Mouse (Mus musculus) small intestine, adult 2 months (tissue): Measurements from ENCODE around the gene Ttll12. TPM values are rescaled to one million over a fixed set of nuclear protein-coding genes. Genes with fewer than 3 reads are reported as not detected.

ENCODE experiments used
- H3K27ac ChIP-seq: fragments of 200-500 bp; 2 replicates; pipeline ENCODE4 v1.5.1; 2012; ENCODE audit warnings: low read depth, low read length, control low read depth, inconsistent platforms; ENCODE audit not compliant: insufficient read depth
- H3K27me3 ChIP-seq: fragments of 200-500 bp; 2 replicates; pipeline ENCODE4 v1.6.1; 2012; ENCODE audit warnings: mild to moderate bottlenecking, moderate library complexity, low read length, inconsistent platforms; ENCODE audit not compliant: control insufficient read depth, insufficient read depth
- H3K36me3 ChIP-seq: fragments of 200-500 bp; 2 replicates; pipeline ENCODE4 v1.6.1; 2012; ENCODE audit warnings: mild to moderate bottlenecking, low read length, control low read depth, inconsistent platforms; ENCODE audit not compliant: control insufficient read depth, insufficient read depth
- H3K4me1 ChIP-seq: fragments of 200-500 bp; 2 replicates; pipeline ENCODE4 v1.6.1; 2012; ENCODE audit warnings: low read length, inconsistent platforms, mixed read lengths; ENCODE audit not compliant: control insufficient read depth, insufficient read depth, insufficient read length
- H3K4me3 ChIP-seq: fragments of 200-500 bp; 2 replicates; pipeline ENCODE4 v1.5.1; 2012; ENCODE audit warnings: low read depth, mild to moderate bottlenecking, control low read depth, inconsistent platforms, low read length, moderate library complexity
- CTCF ChIP-seq: fragments of 200-500 bp; IDR thresholded peaks from 2 replicates; pipeline ENCODE4 v1.5.1; 2012; ENCODE audit warnings: low read depth, mild to moderate bottlenecking, control low read depth, inconsistent platforms, low read length, moderate library complexity, mixed read lengths; ENCODE audit not compliant: insufficient replicate concordance, insufficient read length; ENCODE audit errors: extremely low read depth
- POLR2A ChIP-seq: fragments of 200-500 bp; IDR thresholded peaks from 2 replicates; pipeline ENCODE4 v1.6.1; 2012; ENCODE audit warnings: low read depth, mild to moderate bottlenecking, control low read depth, inconsistent platforms, low read length, moderate library complexity
- WGBS: fragments of 180-500 bp; shearing (Covaris S2); methylation state at CpG from one replicate; pipeline ENCODE4 v1.1.7; 2018; 5-methylcytosine and 5-hydroxymethylcytosine counted together
- polyA plus RNA-seq: library from polyadenylated mRNA; depleted of rRNA; stranded (reverse); fragments of >200 nt; gene quantifications from 2 replicates; pipeline ENCODE4 v1.2.3, GENCODE M21; 2012

Gene Ttll12
- polyA plus RNA-seq, 1 experiment = 17.5 TPM

GRCm38 (mm10) chr15:83593189-83593585, 1.8 kb downstream of the Ttll12 start:
- H3K27me3 ChIP-seq = no peaks in the 10 kb centered on the region
- peaks cover 10% of the 10 kb centered on the region for H3K4me1 ChIP-seq
- H3K27ac ChIP-seq = no peak overlapping the region
- TF ChIP-seq CTCF = no peak
- no peak for TF ChIP-seq POLR2A
- H3K4me3 ChIP-seq = no peak overlapping the region
- no peaks in the 10 kb centered on the region for H3K36me3 ChIP-seq

DNA sequence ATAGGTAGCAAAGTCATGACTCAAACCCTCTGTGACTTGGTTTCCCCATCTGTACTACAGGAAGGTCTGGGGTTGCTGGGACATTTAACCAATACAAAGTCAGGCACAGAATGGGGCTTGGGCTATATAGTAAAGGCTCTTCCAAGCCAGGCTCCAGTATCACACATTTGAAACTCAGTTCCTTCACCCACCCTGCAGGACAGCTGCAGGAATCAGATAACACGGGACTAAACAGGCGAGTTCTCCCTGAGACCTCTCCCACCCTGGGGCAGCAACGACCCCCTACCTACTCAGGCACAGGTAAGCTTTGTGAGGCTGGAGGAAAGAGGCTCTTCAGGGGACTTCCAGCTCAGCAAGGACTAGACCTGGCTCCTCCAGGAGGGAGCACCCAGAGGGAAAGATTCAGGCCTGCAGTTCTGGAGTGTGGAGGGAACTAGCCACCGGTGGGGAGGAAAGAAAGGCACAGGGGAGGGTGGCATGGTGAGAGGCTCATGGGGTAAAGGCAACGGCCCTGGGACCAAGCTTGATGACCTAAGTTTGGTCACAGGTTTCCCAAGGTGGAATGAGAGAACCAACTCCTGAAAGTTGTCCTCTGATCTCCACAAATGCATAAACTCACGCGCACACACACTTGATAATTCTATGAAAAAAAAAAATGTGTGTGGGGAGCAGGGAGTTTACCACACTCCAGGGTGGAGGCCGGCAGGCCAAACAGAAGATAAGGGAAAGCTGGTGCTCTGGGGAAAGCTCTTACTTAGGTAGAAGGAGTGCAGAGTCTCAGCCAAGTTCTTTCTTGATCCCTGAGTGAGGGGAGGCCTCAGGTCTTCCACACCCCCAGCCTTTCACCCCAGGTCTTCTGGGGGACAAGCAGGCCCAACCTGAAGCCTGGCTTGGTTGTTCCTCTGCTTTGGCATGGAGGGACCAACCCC, 2.4 kb downstream of the Ttll12 start:
- Histone ChIP-seq H3K4me3 (no peak overlapping the region), H3K36me3 (no peaks in the 10 kb centered on the region), H3K27me3 (no peaks in the 10 kb centered on the region), H3K4me1 (peaks cover 10% of the 10 kb centered on the region), H3K27ac (no peak overlapping the region)
- no peak for TF ChIP-seq CTCF
- TF ChIP-seq POLR2A = no peak
- 64% methylated on average over 8 of the region's 8 CpGs for WGBS

DNA sequence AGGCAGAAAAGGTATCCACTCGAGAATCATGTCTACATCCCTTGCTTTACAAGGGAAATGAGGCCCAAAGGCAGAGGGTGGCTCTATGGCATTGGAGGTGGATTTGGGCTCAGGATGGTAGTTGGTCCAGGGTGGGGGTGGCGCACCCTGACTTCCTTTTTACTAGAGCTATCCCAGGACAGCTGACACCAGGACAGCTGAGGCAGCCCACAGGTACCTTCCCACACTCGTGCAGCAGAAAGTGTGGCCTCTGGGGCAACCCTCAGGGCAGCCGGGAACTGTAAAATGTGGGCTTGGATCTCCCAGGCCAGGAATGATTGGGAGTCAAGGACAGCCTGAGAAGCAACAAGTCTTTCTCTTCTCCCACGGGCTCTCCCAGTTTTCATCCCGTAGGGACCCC, 3.2 kb downstream of the Ttll12 start:
- WGBS = 82% methylated on average over 6 of the region's 6 CpGs
- TF ChIP-seq POLR2A = no peak
- no peak for TF ChIP-seq CTCF
- H3K36me3 ChIP-seq = peaks cover 3% of the 10 kb centered on the region; the same call in 1 of the 2 replicates
- H3K27me3 ChIP-seq = no peaks in the 10 kb centered on the region
- H3K27ac ChIP-seq = no peak overlapping the region
- no peak overlapping the region for H3K4me3 ChIP-seq
- peaks cover 10% of the 10 kb centered on the region for H3K4me1 ChIP-seq

DNA sequence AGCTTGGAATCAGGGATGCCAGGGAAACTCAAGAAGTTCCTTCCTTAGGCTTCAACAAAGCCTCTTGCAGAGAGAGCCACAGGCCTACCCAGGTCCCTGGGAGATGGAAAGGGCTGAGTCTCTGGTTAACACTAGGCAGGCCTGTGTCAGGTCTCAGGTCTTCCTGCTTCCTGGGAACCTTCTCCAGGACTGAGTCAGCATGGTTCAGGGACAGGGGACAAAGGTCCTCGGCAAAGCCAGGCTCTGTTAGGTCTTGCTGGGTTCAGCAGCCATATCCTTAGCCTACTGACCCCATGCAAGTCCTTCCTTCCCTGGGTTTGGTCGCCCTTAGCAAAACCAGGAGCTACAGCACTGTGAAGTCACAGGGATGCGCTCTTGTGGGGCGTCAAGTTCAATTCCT, 4.1 kb downstream of the Ttll12 start:
- peak overlapping the region; percentile 53; the same call in 1 of the 2 replicates for H3K27ac ChIP-seq
- TF ChIP-seq CTCF (no peak), POLR2A (no peak)

GRCm38 (mm10) chr15:83584741-83585220, 10.2 kb downstream of the Ttll12 start:
- Histone ChIP-seq H3K4me1 (no peaks in the 10 kb centered on the region), H3K27me3 (no peaks in the 10 kb centered on the region), H3K4me3 (no peak overlapping the region), H3K27ac (no peak overlapping the region), H3K36me3 (peaks cover 35% of the 10 kb centered on the region)
- TF ChIP-seq CTCF (no peak), POLR2A (no peak)
- 87% methylated on average over 6 of the region's 6 CpGs for WGBS

More for the DNA sequence above, 4.1 kb downstream of the Ttll12 start:
- H3K36me3 ChIP-seq = peaks cover 11% of the 10 kb centered on the region
- H3K27me3 ChIP-seq = no peaks in the 10 kb centered on the region
- peaks cover 10% of the 10 kb centered on the region for H3K4me1 ChIP-seq
- H3K4me3 ChIP-seq = no peak overlapping the region
- WGBS = 72% methylated on average over 4 of the region's 4 CpGs

DNA sequence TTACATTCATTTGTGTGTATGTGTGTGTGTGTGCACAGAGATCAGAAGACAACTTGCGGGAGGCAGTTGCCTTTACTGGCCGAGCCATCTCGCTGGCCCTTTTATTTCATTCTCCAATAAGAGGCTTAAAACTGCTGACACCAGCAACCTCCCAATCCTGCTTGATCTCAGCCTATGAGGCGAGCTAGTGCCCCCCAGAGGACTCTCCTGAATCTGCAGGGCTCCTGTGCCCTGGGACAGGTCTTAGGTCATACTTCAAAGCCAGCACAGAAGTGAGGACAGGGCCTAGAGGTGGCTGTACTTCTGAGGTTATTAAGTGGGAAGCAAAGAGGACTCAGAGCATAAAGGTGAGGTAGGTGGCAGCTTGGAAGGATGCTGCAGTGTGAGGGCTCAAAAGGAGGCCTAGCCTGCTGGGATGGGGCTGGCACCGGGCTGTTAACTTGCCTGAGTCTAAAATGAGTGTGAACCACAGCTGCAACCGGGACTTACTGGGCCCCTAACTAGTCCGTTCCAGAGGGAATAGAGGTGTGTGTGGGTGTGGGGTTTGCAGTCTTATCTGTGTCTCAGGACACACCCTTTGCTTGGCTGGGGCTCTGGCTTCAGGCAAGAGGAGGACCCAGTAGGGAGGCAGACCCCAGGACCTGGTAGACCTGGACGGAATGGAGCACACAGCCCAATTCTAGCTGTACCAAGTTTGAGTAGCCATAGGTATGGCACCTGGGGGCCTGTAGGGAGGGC, 11.4 kb downstream of the Ttll12 start:
- TF ChIP-seq POLR2A (no peak), CTCF (peak; percentile 50; the same call in 1 of the 2 replicates)
- Histone ChIP-seq H3K36me3 (peaks cover 37% of the 10 kb centered on the region), H3K27ac (no peak overlapping the region), H3K4me1 (no peaks in the 10 kb centered on the region), H3K27me3 (no peaks in the 10 kb centered on the region), H3K4me3 (no peak overlapping the region)
- 68% methylated on average over 8 of the region's 8 CpGs for WGBS

DNA sequence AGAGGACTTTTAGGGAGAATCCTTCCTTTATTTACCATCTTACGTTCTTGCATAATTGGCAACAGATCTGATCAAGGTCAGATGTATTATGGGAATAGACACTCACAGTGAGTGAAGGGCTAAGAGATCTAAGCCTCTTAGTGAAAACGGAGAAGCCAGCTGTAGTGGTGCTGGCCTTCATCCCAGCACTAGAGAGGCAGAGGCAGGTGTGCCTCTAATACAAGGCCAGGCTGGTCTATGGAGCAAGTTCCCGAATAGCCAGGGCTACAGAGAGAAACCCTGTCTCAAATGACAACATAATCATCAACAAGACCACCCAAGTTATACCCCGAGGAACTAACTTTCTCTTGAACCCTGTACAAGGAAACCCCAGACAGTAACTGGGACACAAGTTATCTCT, 12.0 kb downstream of the Ttll12 start:
- Histone ChIP-seq H3K4me3 (no peak overlapping the region), H3K36me3 (peaks cover 37% of the 10 kb centered on the region), H3K27ac (no peak overlapping the region), H3K27me3 (no peaks in the 10 kb centered on the region), H3K4me1 (no peaks in the 10 kb centered on the region)
- TF ChIP-seq POLR2A = no peak
- TF ChIP-seq CTCF = no peak
- WGBS = 88% methylated on average over 4 of the region's 4 CpGs
